Mouse (Mus musculus) urinary bladder, postnatal 36 days (tissue): ENCODE data around the gene Slc24a4.

ENCODE experiments used
- DNase-seq, 2 experiments: peaks; one replicate each; pipeline ENCODE4 v3.0.0; 2022; ENCODE audit warnings: low spot score in 2 of 2, mixed read lengths in 1 of 2

The Slc24a4 gene

DNA sequence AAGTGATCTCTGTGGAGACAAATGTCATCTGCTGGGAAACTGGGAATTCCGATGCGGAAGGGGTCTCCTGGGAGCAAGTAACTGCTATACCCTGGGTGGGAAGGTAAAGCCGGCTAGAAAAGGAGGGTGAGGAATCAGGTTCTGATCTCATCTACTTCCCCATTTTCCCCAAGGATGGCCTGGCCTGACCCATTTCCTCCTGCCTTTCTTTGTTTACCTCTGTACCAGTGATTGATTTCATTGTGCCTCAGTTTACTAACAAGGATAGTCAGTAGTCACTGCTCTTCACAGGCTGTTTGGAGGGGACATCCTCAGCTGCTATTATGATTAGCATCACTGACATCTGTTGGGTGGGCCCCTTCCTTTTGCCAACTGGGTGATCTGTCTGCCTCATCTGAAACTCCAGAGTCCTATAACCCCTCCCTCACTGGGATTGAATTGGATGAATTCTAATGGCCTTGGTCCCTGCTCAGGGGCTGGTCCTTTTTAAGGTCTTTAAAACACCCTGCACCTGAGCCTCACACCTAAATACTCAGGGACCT is 156.2 kb downstream of the Slc24a4 start:
- DNase-seq, result no peak

- DNase-seq, result no peak
Observed at GRCm38 (mm10) chr12:102285318-102285717, 156.8 kb downstream of the Slc24a4 start.

DNA sequence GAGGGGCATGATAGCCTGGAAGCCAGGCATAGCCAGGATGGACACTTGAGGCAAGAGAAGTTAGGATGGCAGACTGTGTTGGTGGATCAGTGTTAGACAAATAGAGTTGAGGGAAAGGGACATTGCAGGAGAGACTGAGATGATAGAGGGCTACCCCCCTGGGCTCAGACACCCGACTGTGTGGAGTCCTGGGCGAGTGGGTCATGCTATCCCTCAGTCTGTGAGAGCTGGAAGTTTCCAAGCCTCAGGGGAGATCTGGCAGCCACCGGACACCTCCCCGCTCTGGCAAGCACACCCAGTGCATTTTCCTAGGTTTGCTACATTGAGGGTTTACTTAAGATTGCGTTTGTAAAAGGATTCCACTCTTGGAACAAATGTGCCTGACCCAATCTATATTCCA is 157.2 kb downstream of the Slc24a4 start:
- no peak for DNase-seq

DNA sequence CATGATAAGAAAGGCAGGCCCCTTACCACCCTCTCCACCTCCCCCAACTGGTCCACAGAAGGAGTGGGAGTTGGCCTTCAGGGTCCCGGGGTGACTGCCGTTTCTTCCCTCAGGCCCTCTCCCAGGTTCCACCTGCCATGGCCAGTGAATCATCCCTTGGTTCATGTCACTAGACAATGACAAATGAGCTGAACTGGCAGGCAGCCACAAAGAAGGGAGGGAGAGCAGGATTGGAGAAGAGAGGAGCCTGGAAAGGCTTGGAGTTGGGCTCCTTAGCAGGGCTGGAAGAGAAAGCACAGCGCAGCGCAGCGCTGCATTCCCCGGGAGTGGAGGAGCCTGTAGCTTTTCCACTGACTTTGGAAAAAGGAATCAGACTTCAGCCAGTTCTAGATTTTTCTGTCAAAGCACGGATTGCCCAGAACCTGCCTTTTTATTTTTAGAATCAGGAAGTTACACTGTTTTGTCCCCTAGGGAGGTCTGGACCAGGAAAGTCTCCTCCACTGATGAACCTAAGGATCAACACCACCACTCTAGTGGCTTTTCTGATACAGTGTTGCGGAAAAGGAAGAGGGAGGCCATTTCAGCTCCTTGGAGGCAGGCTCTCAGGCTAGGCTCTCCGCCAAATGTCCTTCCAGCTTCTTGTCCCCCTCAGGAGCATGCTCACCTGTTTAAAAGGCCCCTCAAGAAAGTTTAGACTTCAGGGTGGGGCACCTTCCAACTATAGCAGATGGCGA is 158.3 kb downstream of the Slc24a4 start:
- peak in 1 of 2 experiments; percentile 62 for DNase-seq

DNA sequence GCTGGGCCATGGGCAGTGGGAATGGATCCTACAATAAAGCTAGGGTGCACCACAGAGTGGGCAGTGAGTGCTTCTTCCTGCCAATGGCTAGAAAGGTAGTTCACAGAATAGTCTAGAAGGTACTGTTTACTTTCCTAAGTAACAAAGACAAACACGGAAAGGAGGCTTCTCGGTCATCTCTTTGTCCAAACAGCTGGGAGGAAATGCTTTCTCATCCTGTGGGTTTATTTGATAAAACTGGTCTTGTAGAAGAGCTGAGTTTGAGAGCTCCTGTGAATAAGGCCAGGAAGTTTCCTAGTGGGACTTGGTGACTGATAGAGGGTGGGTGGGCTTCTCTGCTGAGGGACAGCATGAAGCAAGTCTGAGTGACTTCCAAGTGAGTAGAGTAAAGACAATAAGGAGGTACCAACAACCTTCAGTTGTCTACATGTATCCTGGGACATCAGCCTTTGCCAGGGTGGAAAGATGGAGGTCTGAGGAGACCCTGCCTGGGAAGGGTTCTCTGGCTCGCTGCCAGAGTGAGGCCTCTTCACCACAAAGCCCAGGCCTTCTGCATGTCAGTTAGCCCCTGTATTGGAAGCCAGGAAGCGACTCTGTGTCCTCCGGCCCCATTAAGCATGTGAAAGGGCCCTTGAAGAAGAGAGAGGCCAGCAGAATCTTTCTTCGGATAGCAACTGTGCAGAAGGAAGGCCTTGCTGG is 159.5 kb downstream of the Slc24a4 start:
- no peak for DNase-seq

GRCm38 (mm10) chr12:102288846-102289245 is 160.3 kb downstream of the Slc24a4 start:
- no peak for DNase-seq

GRCm38 (mm10) chr12:102289568-102289967 is 161.0 kb downstream of the Slc24a4 start:
- no peak for DNase-seq

DNA sequence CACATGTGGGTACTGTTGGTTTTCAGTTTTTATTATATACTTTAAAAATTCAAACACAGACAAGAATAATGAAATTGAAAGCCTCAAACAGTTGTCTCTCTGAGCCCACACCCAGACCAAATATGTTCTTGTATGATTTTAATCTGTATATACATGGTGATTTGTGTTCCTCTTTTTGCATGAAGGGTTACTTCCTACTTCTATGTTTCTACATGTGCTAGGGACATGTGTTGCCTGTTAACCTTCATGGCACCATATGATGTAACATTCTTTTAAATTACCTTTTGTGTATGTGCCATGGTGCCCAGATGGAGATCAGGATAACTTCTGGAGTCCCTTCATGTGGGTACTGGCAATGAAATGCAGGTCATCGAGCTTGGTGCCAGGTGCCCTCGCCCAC is 162.1 kb downstream of the Slc24a4 start:
- no peak for DNase-seq

DNA sequence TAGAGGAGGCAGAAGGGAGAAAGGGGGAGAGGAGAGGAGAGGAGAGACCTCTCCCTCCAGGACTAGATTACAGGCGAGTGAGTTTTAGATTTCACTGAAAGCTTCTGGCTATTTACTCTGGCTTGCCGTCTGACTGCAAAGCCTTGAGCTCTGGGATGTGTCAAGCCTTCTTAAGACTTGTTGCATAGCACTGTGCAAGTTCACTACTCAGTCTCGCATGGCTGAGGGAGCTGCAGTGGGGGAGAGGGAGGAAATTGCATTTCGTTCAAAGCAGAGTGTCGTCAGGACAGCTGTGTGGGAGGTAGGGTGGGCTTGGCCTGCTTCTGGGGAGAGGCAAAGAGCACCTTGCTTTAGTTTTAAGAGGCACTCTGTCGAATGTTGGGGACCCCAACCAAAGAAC is 163.2 kb downstream of the Slc24a4 start:
- no peak for DNase-seq

DNA sequence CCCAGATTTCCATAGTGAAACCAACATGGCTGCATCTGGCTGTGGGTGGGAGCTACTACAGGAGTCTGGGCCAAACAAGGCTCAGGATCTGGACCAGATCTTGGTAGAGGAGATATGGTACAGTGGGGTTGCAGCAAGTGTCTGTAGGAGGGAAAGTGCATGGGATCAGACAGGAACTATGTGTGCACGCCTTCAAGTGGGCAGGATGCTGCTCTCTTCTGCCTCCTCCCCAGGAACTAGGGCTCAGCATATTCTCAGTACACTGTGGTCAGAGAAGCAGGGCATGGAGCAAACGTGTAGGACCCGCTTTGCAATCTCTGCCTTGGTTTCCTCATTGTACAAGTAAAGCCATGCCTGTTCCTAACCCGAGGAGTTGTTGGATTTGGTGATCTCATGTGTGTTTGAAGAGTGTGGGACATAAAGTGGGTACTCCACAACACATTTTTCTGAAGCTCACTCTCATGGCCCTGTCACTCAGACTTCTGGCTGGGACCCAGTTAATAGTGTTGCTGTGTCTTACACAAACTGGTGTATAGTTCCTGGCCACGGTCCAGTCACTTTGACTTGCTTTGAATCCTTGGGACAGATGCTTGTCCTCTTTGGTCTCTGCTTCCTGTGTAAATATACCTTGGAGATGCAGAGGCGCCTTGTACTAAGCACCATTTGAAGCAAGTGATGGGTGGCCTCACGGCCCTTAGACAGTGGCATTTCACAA is 164.1 kb downstream of the Slc24a4 start:
- no peak for DNase-seq

GRCm38 (mm10) chr12:102294634-102295033 is 166.1 kb downstream of the Slc24a4 start:
- DNase-seq, result no peak

- DNase-seq, result no peak
Observed at GRCm38 (mm10) chr12:102295230-102295629, 166.7 kb downstream of the Slc24a4 start.

- no peak for DNase-seq
Observed at GRCm38 (mm10) chr12:102295662-102296061, 167.1 kb downstream of the Slc24a4 start.

DNA sequence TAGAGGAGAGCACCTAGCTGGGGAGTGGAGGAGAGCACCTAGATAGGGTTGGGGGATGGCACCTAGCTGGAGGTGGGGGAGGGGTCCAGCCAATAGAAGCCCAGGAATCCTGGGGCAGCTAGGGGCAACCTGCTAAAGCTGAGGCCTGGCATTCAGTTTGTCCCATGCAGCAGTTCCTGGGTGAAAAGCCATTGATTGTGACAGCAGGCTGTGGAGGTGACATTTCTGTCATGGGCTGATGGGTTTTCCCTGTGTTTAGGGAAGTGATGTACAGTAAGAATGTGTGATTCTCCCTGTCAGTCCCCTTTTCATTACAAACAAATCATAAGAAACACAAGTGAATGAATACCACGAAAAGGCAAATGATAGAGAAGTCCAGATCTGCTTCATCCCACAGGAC is 167.8 kb downstream of the Slc24a4 start:
- DNase-seq, result no peak

DNA sequence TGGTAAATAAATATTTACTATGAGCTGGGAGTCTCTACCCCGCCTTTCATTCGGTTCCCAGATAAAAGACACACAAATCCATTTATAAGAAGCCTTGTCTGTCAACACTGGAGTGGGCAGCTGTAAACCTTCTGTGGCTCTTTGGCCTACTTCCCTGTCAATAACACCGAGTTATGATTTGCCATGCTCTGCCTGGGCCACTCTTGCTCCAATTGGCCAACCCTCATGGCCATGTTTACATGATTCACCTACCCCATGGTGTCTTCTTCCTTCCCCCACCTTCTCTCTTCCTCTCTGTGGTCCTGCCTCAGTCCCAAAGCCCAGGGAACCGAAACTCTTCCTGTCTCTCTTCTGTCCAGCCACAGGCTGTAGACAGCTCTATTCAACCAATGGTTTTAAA is 168.4 kb downstream of the Slc24a4 start:
- DNase-seq, result no peak

DNA sequence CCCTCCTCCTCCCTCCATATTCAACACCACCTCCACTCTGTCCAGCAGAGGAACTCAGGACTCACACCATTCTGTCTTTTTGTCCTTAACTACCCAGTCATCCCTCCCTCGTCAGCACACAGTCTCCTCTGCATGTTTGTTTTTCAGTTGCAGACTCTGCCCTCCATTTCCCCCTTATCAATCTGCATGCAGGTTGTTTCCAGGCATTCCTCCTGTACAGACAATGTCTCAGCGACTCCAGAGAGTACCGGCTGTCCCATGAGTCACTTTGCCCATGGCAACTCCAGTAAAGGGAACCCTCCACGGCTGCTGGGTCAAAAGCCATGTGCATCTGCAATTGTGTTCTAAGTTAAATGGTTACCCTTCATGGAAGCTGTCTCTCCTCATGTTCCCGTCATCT is 170.7 kb downstream of the Slc24a4 start:
- no peak for DNase-seq

DNA sequence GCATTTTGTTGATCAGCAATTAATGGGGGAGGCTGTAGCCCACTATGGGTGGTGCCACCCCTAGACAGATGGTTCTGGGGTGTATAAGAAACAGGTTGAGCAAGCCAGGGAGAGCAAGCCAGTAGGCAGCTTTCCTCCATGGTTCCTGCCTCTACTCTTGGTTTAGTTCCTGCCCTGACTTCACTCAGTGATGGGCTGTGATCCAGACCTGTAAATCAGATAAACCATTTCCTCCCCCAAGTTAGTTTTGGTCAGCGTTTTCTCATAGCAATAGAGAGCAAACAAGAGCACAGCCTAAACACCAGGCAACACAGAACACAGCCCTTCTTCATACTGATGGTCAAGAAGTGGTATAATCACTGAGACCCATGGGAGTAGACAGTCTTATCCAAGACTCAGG is 173.1 kb downstream of the Slc24a4 start:
- no peak for DNase-seq

DNA sequence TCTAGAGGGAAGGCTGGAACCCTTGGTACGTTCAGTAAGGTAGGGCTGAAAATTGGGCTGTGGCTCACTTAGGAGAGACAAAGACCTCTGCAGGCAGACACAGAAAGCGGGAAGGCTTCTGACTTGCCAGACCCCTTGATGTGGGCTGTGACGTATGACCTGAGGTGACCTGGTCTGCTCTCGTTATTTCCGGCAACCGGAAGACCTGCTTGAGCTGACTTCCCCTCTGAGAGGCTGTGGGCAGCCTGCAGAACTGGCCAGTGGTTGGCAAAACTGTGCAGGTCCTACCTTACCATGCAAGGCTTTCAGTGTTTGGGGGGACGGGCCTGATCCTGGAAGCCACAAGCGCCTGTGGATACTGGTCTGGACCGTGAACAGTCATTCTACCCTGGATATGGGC is 173.8 kb downstream of the Slc24a4 start:
- no peak for DNase-seq

- DNase-seq, result peak in 1 of 2 experiments; percentile 56
Observed at GRCm38 (mm10) chr12:102302831-102303351, 174.4 kb downstream of the Slc24a4 start.

GRCm38 (mm10) chr12:102303867-102304266 is 175.3 kb downstream of the Slc24a4 start:
- no peak for DNase-seq

- no peak for DNase-seq
Observed at GRCm38 (mm10) chr12:102305069-102305836, 176.7 kb downstream of the Slc24a4 start.
